Mouse (Mus musculus): ENCODE measurements at regions not wholly inside any gene's neighbourhood (a gene's known extent, or its start where the extent isn't known, plus 50 kb on each side); places are given as distances from the start of the nearest gene placed in this dataset.

- peak; percentile 51 for DNase-seq
These were observed 254.9 kb upstream of the Dab2 start for GRCm38 (mm10) chr15:6044511-6045256.

GRCm38 (mm10) chr15:6055703-6056102 lies 243.9 kb upstream of the Dab2 start:
- DNase-seq: no peak

- no peak for DNase-seq
These were observed 242.5 kb upstream of the Dab2 start for GRCm38 (mm10) chr15:6056887-6057626.

GRCm38 (mm10) chr15:6059361-6059760 lies 240.2 kb upstream of the Dab2 start:
- no peak for DNase-seq

- DNase-seq: no peak
These were observed 239.8 kb upstream of the Dab2 start for GRCm38 (mm10) chr15:6059790-6060189.

GRCm38 (mm10) chr15:6060649-6061048 lies 238.9 kb upstream of the Dab2 start:
- DNase-seq: no peak

- no peak for DNase-seq
These were observed 234.5 kb upstream of the Dab2 start for GRCm38 (mm10) chr15:6065100-6065499.

- DNase-seq: no peak
These were observed 232.2 kb upstream of the Dab2 start for GRCm38 (mm10) chr15:6067380-6067779.

- DNase-seq: no peak
These were observed 231.2 kb upstream of the Dab2 start for GRCm38 (mm10) chr15:6068371-6068770.

GRCm38 (mm10) chr15:6071873-6072272 lies 227.7 kb upstream of the Dab2 start:
- no peak for DNase-seq

- no peak for DNase-seq
These were observed 226.7 kb upstream of the Dab2 start for GRCm38 (mm10) chr15:6072920-6073319.

GRCm38 (mm10) chr15:6080714-6081635 lies 218.6 kb upstream of the Dab2 start:
- DNase-seq: peak; percentile 15

GRCm38 (mm10) chr15:6087208-6087607 lies 212.4 kb upstream of the Dab2 start:
- DNase-seq: no peak

GRCm38 (mm10) chr15:6088498-6088897 lies 211.1 kb upstream of the Dab2 start:
- no peak for DNase-seq

- DNase-seq: no peak
These were observed 169.9 kb upstream of the Dab2 start for GRCm38 (mm10) chr15:6129697-6130096.

- no peak for DNase-seq
These were observed 167.4 kb upstream of the Dab2 start for GRCm38 (mm10) chr15:6132216-6132615.

- DNase-seq: no peak
These were observed 154.5 kb upstream of the Dab2 start for GRCm38 (mm10) chr15:6145071-6145470.

GRCm38 (mm10) chr15:6154706-6155105 lies 144.9 kb upstream of the Dab2 start:
- peak; percentile 12 for DNase-seq

- DNase-seq: no peak
These were observed 119.3 kb upstream of the Dab2 start for GRCm38 (mm10) chr15:6180261-6180660.

GRCm38 (mm10) chr15:6183627-6184026 lies 116.0 kb upstream of the Dab2 start:
- peak; percentile 9 for DNase-seq

- no peak for DNase-seq
These were observed 107.7 kb upstream of the Dab2 start for GRCm38 (mm10) chr15:6191845-6192244.

- no peak for DNase-seq
These were observed 92.3 kb upstream of the Dab2 start for GRCm38 (mm10) chr15:6207239-6207638.

- no peak for DNase-seq
These were observed 90.3 kb upstream of the Dab2 start for GRCm38 (mm10) chr15:6209301-6209700.
